Mouse (Mus musculus) intestine, embryonic 16.5 days (tissue): Measurements from ENCODE around the gene H2-Q1. TPM values are rescaled to one million over a fixed set of nuclear protein-coding genes. Genes with fewer than 3 reads are reported as not detected.
"Not testable (repeated sequence)": the region's sequence is repeated elsewhere in the genome, so short reads cannot be mapped to it uniquely, and the experiment has no call there.

ENCODE experiments used
- ATAC-seq: fragments of 200-750 bp; cut with Nextera tagmentation; 2 replicates; pipeline ENCODE4 v1.8.0; 2017; ENCODE audit warnings: moderate TSS enrichment, moderate library complexity
- H3K27ac ChIP-seq: fragments of 300-500 bp; sonication (generic); 2 replicates; pipeline ENCODE4 v1.5.1; 2014; ENCODE audit warnings: mild to moderate bottlenecking, low read length
- H3K27me3 ChIP-seq: fragments of 300-500 bp; sonication (generic); replicated peaks from 2 replicates; pipeline ENCODE4 v1.6.1; 2014; ENCODE audit warnings: low read length, control low read depth, mixed read lengths; ENCODE audit not compliant: control insufficient read depth, insufficient read depth
- H3K36me3 ChIP-seq: fragments of 300-500 bp; sonication (generic); 2 replicates; pipeline ENCODE4 v1.6.1; 2014; ENCODE audit warnings: low read length, control low read depth; ENCODE audit not compliant: control insufficient read depth, insufficient read depth
- H3K4me1 ChIP-seq: fragments of 300-500 bp; sonication (generic); 2 replicates; pipeline ENCODE4 v1.6.1; 2014; ENCODE audit warnings: low read length, control low read depth, mixed read lengths; ENCODE audit not compliant: control insufficient read depth, insufficient read depth
- H3K4me2 ChIP-seq: fragments of 300-500 bp; sonication (generic); 2 replicates; pipeline ENCODE4 v1.6.1; 2014; ENCODE audit warnings: low read depth, low read length, control low read depth
- H3K4me3 ChIP-seq: fragments of 300-500 bp; sonication (generic); 2 replicates; pipeline ENCODE4 v1.5.1; 2014; ENCODE audit warnings: mild to moderate bottlenecking, low read length
- H3K9ac ChIP-seq: fragments of 300-500 bp; sonication (generic); 2 replicates; pipeline ENCODE4 v1.6.1; 2014; ENCODE audit warnings: low read depth, low read length
- H3K9me3 ChIP-seq: fragments of 300-500 bp; sonication (generic); 2 replicates; pipeline ENCODE4 v1.6.1; 2016; ENCODE audit warnings: low read length, control low read depth; ENCODE audit not compliant: control insufficient read depth
- WGBS: fragments of 180-500 bp; shearing (Covaris S2); extraction: QIAGEN DNeasy Blood & Tissue Kit; methylation state at CpG from one replicate; pipeline ENCODE4 v1.1.7; 2014; 5-methylcytosine and 5-hydroxymethylcytosine counted together
- polyA plus RNA-seq: library from polyadenylated mRNA; unstranded; fragments of >200 nt; fragmentation: Nextera tagmentation; extraction: Ambion mirVana; gene quantifications from 2 replicates; pipeline ENCODE4 v1.2.1, GENCODE M21; 2015

H2-Q1 gene
- polyA plus RNA-seq, 1 experiment from 2014 or later = 8.8 TPM

GRCm38 (mm10) chr17:35329714-35330113, 9.5 kb downstream of the H2-Q1 start:
- not testable (repeated sequence) for H3K4me1 ChIP-seq, ATAC-seq, H3K36me3 ChIP-seq, H3K27me3 ChIP-seq, H3K9me3 ChIP-seq, H3K27ac ChIP-seq, H3K9ac ChIP-seq, H3K4me2 ChIP-seq, H3K4me3 ChIP-seq
- WGBS = 44% methylated on average over 3 of the region's 3 CpGs

- H3K27ac ChIP-seq, ATAC-seq, H3K4me3 ChIP-seq, H3K9ac ChIP-seq, H3K4me2 ChIP-seq, H3K36me3 ChIP-seq, H3K9me3 ChIP-seq, H3K4me1 ChIP-seq, H3K27me3 ChIP-seq: not testable (repeated sequence)
- 61% methylated on average over 6 of the region's 6 CpGs for WGBS
Measured at GRCm38 (mm10) chr17:35331546-35331945, 11.3 kb downstream of the H2-Q1 start.

GRCm38 (mm10) chr17:35342071-35342671, 22.0 kb downstream of the H2-Q1 start, which contains the start of gene H2-Q2:
Gene H2-Q2, plus strand, starts transcription at chr17:35342242.
- Histone ChIP-seq H3K9me3 (no peaks in the 10 kb centered on the region), H3K27ac (peak within 1 kb of the TSS; percentile 59; the same call in 1 of the 2 replicates), H3K4me1 (peaks cover 3% of the 10 kb centered on the region; the same call in 1 of the 2 replicates), H3K4me3 (peak within 1 kb of the TSS; percentile 55), H3K27me3 (peaks cover 11% of the 10 kb centered on the region), H3K9ac (peak within 1 kb of the TSS; percentile 66), H3K36me3 (no peaks in the 10 kb centered on the region), H3K4me2 (peak within 1 kb of the TSS; percentile 78)
- WGBS = under 1% methylated on average over 40 of the region's 40 CpGs
- peak; percentile 96 for ATAC-seq

GRCm38 (mm10) chr17:35342711-35343476, 22.7 kb downstream of the H2-Q1 start:
- H3K9me3 ChIP-seq = no peaks in the 10 kb centered on the region
- ATAC-seq = peak; percentile 59
- H3K4me2 ChIP-seq = peak overlapping the region; percentile 78
- 2% methylated on average over 46 of the region's 46 CpGs for WGBS
- H3K27me3 ChIP-seq = peaks cover 11% of the 10 kb centered on the region
- peak overlapping the region; percentile 55 for H3K4me3 ChIP-seq
- H3K27ac ChIP-seq = peak overlapping the region; percentile 59; the same call in 1 of the 2 replicates
- H3K36me3 ChIP-seq = no peaks in the 10 kb centered on the region
- peak overlapping the region; percentile 66 for H3K9ac ChIP-seq
- H3K4me1 ChIP-seq = peaks cover 3% of the 10 kb centered on the region; the same call in 1 of the 2 replicates

GRCm38 (mm10) chr17:35347659-35348058, 27.5 kb downstream of the H2-Q1 start:
- peak; percentile 71 for ATAC-seq
- H3K4me2 ChIP-seq = not testable (repeated sequence)

GRCm38 (mm10) chr17:35353275-35353674, 33.1 kb downstream of the H2-Q1 start:
- 41% methylated on average over 6 of the region's 6 CpGs for WGBS
- H3K9me3 ChIP-seq, H3K4me1 ChIP-seq, H3K27ac ChIP-seq, H3K9ac ChIP-seq, H3K27me3 ChIP-seq, H3K4me3 ChIP-seq, ATAC-seq, H3K4me2 ChIP-seq, H3K36me3 ChIP-seq: not testable (repeated sequence)

More at GRCm38 (mm10) chr17:35347659-35348058, 27.5 kb downstream of the H2-Q1 start:
- H3K27ac ChIP-seq, H3K4me1 ChIP-seq, H3K9ac ChIP-seq, H3K9me3 ChIP-seq, H3K27me3 ChIP-seq, H3K4me3 ChIP-seq, H3K36me3 ChIP-seq: not testable (repeated sequence)

GRCm38 (mm10) chr17:35354071-35354470, 33.9 kb downstream of the H2-Q1 start:
- H3K4me1 ChIP-seq = peaks cover 3% of the 10 kb centered on the region
- no peak overlapping the region for H3K27ac ChIP-seq
- no peaks in the 10 kb centered on the region for H3K9me3 ChIP-seq
- H3K4me2 ChIP-seq = no peak overlapping the region
- 74% methylated on average over 2 of the region's 2 CpGs for WGBS
- H3K4me3 ChIP-seq = no peak overlapping the region
- ATAC-seq = no peak
- H3K27me3 ChIP-seq = no peaks in the 10 kb centered on the region
- no peaks in the 10 kb centered on the region for H3K36me3 ChIP-seq
- H3K9ac ChIP-seq = no peak overlapping the region

GRCm38 (mm10) chr17:35357086-35357485, 36.9 kb downstream of the H2-Q1 start:
- 28% methylated on average over 1 of the region's 1 CpGs for WGBS
- H3K4me2 ChIP-seq = no peak overlapping the region
- no peaks in the 10 kb centered on the region for H3K36me3 ChIP-seq
- no peaks in the 10 kb centered on the region for H3K9me3 ChIP-seq
- H3K4me1 ChIP-seq = peaks cover 8% of the 10 kb centered on the region
- ATAC-seq = no peak
- no peak overlapping the region for H3K27ac ChIP-seq
- H3K9ac ChIP-seq = no peak overlapping the region
- H3K4me3 ChIP-seq = no peak overlapping the region
- no peaks in the 10 kb centered on the region for H3K27me3 ChIP-seq

- no peaks in the 10 kb centered on the region for H3K9me3 ChIP-seq
- ATAC-seq = peak; percentile 21; the same call in 1 of the 2 replicates
Measured at GRCm38 (mm10) chr17:35358763-35359469, 38.7 kb downstream of the H2-Q1 start.

More at GRCm38 (mm10) chr17:35358763-35359469, 38.7 kb downstream of the H2-Q1 start:
- peak overlapping the region; percentile 52 for H3K4me3 ChIP-seq
- 9% methylated on average over 38 of the region's 38 CpGs for WGBS
- H3K36me3 ChIP-seq = no peaks in the 10 kb centered on the region
- peaks cover 8% of the 10 kb centered on the region for H3K4me1 ChIP-seq
- H3K9ac ChIP-seq = peak overlapping the region; percentile 57
- no peaks in the 10 kb centered on the region for H3K27me3 ChIP-seq
- H3K4me2 ChIP-seq = peak overlapping the region; percentile 74
- no peak overlapping the region for H3K27ac ChIP-seq
